Mouse (Mus musculus) heart, adult 2 months (tissue): ENCODE results near the gene Pigu.

Experiments used
- CTCF ChIP-seq: fragments of 200-600 bp; IDR thresholded peaks from 2 replicates; pipeline ENCODE4 v1.8.1; 2022; ENCODE audit warnings: antibody characterized with exemption, mild to moderate bottlenecking, moderate library complexity
- EP300 ChIP-seq: fragments of 200-500 bp; IDR thresholded peaks from 2 replicates; pipeline ENCODE4 v1.6.1; 2011; ENCODE audit warnings: low read depth, low read length, control low read depth; ENCODE audit not compliant: insufficient read depth

DNA sequence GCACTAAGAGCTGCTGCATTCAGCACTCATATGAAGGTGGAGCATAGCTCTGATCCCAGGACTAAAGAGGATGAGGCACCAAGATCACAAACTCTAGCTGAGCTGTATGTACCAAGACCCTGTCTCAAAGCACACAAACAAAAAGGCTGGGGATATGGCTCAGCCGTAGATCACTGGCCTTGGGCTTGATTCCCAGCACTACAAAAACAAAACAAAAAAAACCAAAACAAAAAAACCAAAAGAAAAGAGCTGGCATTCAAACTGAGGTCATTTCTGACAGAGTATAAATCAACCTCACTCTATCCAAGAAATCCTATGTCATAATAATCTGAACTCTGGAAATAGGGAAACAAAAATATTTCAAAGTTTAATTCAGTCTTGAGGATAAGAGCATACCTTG is 23.8 kb downstream of the Pigu start:
- TF ChIP-seq CTCF (no peak), EP300 (no peak)
